Mouse (Mus musculus) megakaryocyte, embryonic 14.5 days (primary cell): ENCODE data around the gene Mum1.

Experiments used
- FLI1 ChIP-seq: IDR thresholded peaks from 2 replicates; pipeline ENCODE4 v1.6.1; 2012; ENCODE audit warnings: low read length, inconsistent platforms, mixed read lengths
- GATA1 ChIP-seq: IDR thresholded peaks from 3 replicates; pipeline ENCODE4 v1.6.1; 2012; ENCODE audit warnings: mixed read lengths, low read length, inconsistent platforms, borderline replicate concordance

- TF ChIP-seq FLI1, result no peak
- no peak for TF ChIP-seq GATA1
Observed at GRCm38 (mm10) chr10:80281921-80282371, 55.7 kb downstream of the Mum1 start.
